Mouse (Mus musculus): ENCODE results near the gene Diaph2. TPM values are rescaled to one million over a fixed set of nuclear protein-coding genes. Genes with fewer than 3 reads are reported as not detected.

Diaph2 gene
- polyA plus RNA-seq, 1 experiment from 2014 or later, result 3.0 TPM

- H3K9ac ChIP-seq (ENCODE audit: low read length), result no peak overlapping the region
- 53% methylated on average over 4 of the region's 4 CpGs for WGBS
- H3K4me1 ChIP-seq (ENCODE audit: control insufficient read depth, insufficient read depth, low read length), result no peaks in the 10 kb centered on the region
- no peak overlapping the region for H3K4me2 ChIP-seq
- H3K36me3 ChIP-seq (ENCODE audit: control insufficient read depth, insufficient read depth, low read length), result no peaks in the 10 kb centered on the region
- ATAC-seq (ENCODE audit: low FRiP score) (no peak), DNase-seq (ENCODE audit: low spot score, missing footprints) (no peak)
- no peak overlapping the region for H3K4me3 ChIP-seq (ENCODE audit: low read depth, low read length)
- no peaks in the 10 kb centered on the region for H3K27me3 ChIP-seq (ENCODE audit: control insufficient read depth, insufficient read depth, low read length)
- no peak overlapping the region for H3K27ac ChIP-seq (ENCODE audit: low read depth, low read length)
- no peaks in the 10 kb centered on the region for H3K9me3 ChIP-seq (ENCODE audit: control insufficient read depth, low read length)
These were observed 702.4 kb downstream of the Diaph2 start for GRCm38 (mm10) chrX:130451822-130452487.

- ATAC-seq (ENCODE audit: low FRiP score) (no peak), DNase-seq (ENCODE audit: low spot score, missing footprints) (no peak)
- Histone ChIP-seq H3K4me3 (ENCODE audit: low read depth, low read length) (no peak overlapping the region), H3K36me3 (ENCODE audit: control insufficient read depth, insufficient read depth, low read length) (no peaks in the 10 kb centered on the region), H3K27ac (ENCODE audit: low read depth, low read length) (no peak overlapping the region), H3K9ac (ENCODE audit: low read length) (no peak overlapping the region), H3K27me3 (ENCODE audit: control insufficient read depth, insufficient read depth, low read length) (no peaks in the 10 kb centered on the region), H3K9me3 (ENCODE audit: control insufficient read depth, low read length) (no peaks in the 10 kb centered on the region), H3K4me1 (ENCODE audit: control insufficient read depth, insufficient read depth, low read length) (no peaks in the 10 kb centered on the region), H3K4me2 (no peak overlapping the region)
- 86% methylated on average over 4 of the region's 4 CpGs for WGBS
These were observed 702.9 kb downstream of the Diaph2 start for GRCm38 (mm10) chrX:130452488-130452823.

GRCm38 (mm10) chrX:130473133-130473532, 723.6 kb downstream of the Diaph2 start:
- no peaks in the 10 kb centered on the region for H3K27me3 ChIP-seq (ENCODE audit: control insufficient read depth, insufficient read depth, low read length)
- H3K4me2 ChIP-seq, result no peak overlapping the region
- H3K4me3 ChIP-seq (ENCODE audit: low read depth, low read length), result no peak overlapping the region
- no peak overlapping the region for H3K27ac ChIP-seq (ENCODE audit: low read depth, low read length)
- no peak overlapping the region for H3K9ac ChIP-seq (ENCODE audit: low read length)
- ATAC-seq (ENCODE audit: low FRiP score), result no peak
- H3K4me1 ChIP-seq (ENCODE audit: control insufficient read depth, insufficient read depth, low read length), result no peaks in the 10 kb centered on the region
- H3K36me3 ChIP-seq (ENCODE audit: control insufficient read depth, insufficient read depth, low read length), result no peaks in the 10 kb centered on the region
- no peaks in the 10 kb centered on the region for H3K9me3 ChIP-seq (ENCODE audit: control insufficient read depth, low read length)
- DNase-seq (ENCODE audit: low spot score, missing footprints), result no peak
- WGBS, result 36% methylated on average over 2 of the region's 2 CpGs

GRCm38 (mm10) chrX:130480877-130481276, 731.3 kb downstream of the Diaph2 start:
- Histone ChIP-seq H3K4me2 (no peak overlapping the region), H3K27ac (ENCODE audit: low read depth, low read length) (no peak overlapping the region), H3K4me1 (ENCODE audit: control insufficient read depth, insufficient read depth, low read length) (no peaks in the 10 kb centered on the region), H3K4me3 (ENCODE audit: low read depth, low read length) (no peak overlapping the region), H3K9me3 (ENCODE audit: control insufficient read depth, low read length) (no peaks in the 10 kb centered on the region), H3K9ac (ENCODE audit: low read length) (no peak overlapping the region), H3K36me3 (ENCODE audit: control insufficient read depth, insufficient read depth, low read length) (no peaks in the 10 kb centered on the region), H3K27me3 (ENCODE audit: control insufficient read depth, insufficient read depth, low read length) (no peaks in the 10 kb centered on the region)
- DNase-seq (ENCODE audit: low spot score, missing footprints), result no peak
- ATAC-seq (ENCODE audit: low FRiP score), result no peak
- WGBS, result 100% methylated on average over 1 of the region's 1 CpGs

- no peaks in the 10 kb centered on the region for H3K36me3 ChIP-seq (ENCODE audit: control insufficient read depth, insufficient read depth, low read length)
- no peak overlapping the region for H3K4me3 ChIP-seq (ENCODE audit: low read depth, low read length)
- ATAC-seq (ENCODE audit: low FRiP score), result no peak
These were observed 753.3 kb downstream of the Diaph2 start for GRCm38 (mm10) chrX:130502680-130503464.

GRCm38 (mm10) chrX:130503465-130503860, 753.9 kb downstream of the Diaph2 start:
- Histone ChIP-seq H3K4me3 (ENCODE audit: low read depth, low read length) (no peak overlapping the region), H3K9ac (ENCODE audit: low read length) (no peak overlapping the region), H3K4me1 (ENCODE audit: control insufficient read depth, insufficient read depth, low read length) (peaks cover 3% of the 10 kb centered on the region; the same call in 1 of the 2 replicates), H3K9me3 (ENCODE audit: control insufficient read depth, low read length) (no peaks in the 10 kb centered on the region), H3K27ac (ENCODE audit: low read depth, low read length) (no peak overlapping the region), H3K4me2 (no peak overlapping the region), H3K27me3 (ENCODE audit: control insufficient read depth, insufficient read depth, low read length) (no peaks in the 10 kb centered on the region; the same call in 1 of the 2 replicates), H3K36me3 (ENCODE audit: control insufficient read depth, insufficient read depth, low read length) (no peaks in the 10 kb centered on the region)
- WGBS, result 74% methylated on average over 3 of the region's 3 CpGs
- DNase-seq (ENCODE audit: low spot score, missing footprints) (no peak), ATAC-seq (ENCODE audit: low FRiP score) (no peak)

More at GRCm38 (mm10) chrX:130502680-130503464, 753.3 kb downstream of the Diaph2 start:
- H3K4me1 ChIP-seq (ENCODE audit: control insufficient read depth, insufficient read depth, low read length), result peaks cover 3% of the 10 kb centered on the region; the same call in 1 of the 2 replicates
- 75% methylated on average over 12 of the region's 12 CpGs for WGBS
- no peaks in the 10 kb centered on the region; the same call in 1 of the 2 replicates for H3K27me3 ChIP-seq (ENCODE audit: control insufficient read depth, insufficient read depth, low read length)
- H3K27ac ChIP-seq (ENCODE audit: low read depth, low read length), result no peak overlapping the region
- no peak overlapping the region for H3K9ac ChIP-seq (ENCODE audit: low read length)
- H3K9me3 ChIP-seq (ENCODE audit: control insufficient read depth, low read length), result no peaks in the 10 kb centered on the region
- H3K4me2 ChIP-seq, result no peak overlapping the region
- peak; percentile 84 for DNase-seq (ENCODE audit: low spot score, missing footprints)

GRCm38 (mm10) chrX:130505626-130506025, 756.1 kb downstream of the Diaph2 start:
- no peak overlapping the region for H3K4me2 ChIP-seq
- no peaks in the 10 kb centered on the region for H3K36me3 ChIP-seq (ENCODE audit: control insufficient read depth, insufficient read depth, low read length)
- no peak overlapping the region for H3K4me3 ChIP-seq (ENCODE audit: low read depth, low read length)
- 19% methylated on average over 5 of the region's 5 CpGs for WGBS
- ATAC-seq (ENCODE audit: low FRiP score) (peak; percentile 83), DNase-seq (ENCODE audit: low spot score, missing footprints) (no peak)
- H3K9me3 ChIP-seq (ENCODE audit: control insufficient read depth, low read length), result no peaks in the 10 kb centered on the region
- no peak overlapping the region for H3K27ac ChIP-seq (ENCODE audit: low read depth, low read length)
- peaks cover 3% of the 10 kb centered on the region; the same call in 1 of the 2 replicates for H3K4me1 ChIP-seq (ENCODE audit: control insufficient read depth, insufficient read depth, low read length)
- H3K27me3 ChIP-seq (ENCODE audit: control insufficient read depth, insufficient read depth, low read length), result no peaks in the 10 kb centered on the region; the same call in 1 of the 2 replicates
- no peak overlapping the region for H3K9ac ChIP-seq (ENCODE audit: low read length)
